Mouse (Mus musculus) MEL (cell line): ENCODE measurements at regions not wholly inside any gene's neighbourhood (a gene's known extent, or its start where the extent isn't known, plus 50 kb on each side); places are given as distances from the start of the nearest gene placed in this dataset.

Experiments used
- DNase-seq: peaks from one replicate; pipeline ENCODE4 v3.0.0; 2011; ENCODE audit warnings: low read depth, low spot score
- H3K27ac ChIP-seq: 2 replicates; pipeline ENCODE4 v1.5.1; 2012; ENCODE audit warnings: low read depth, mild to moderate bottlenecking, control low read depth, low read length, moderate library complexity; ENCODE audit not compliant: control insufficient read depth
- H3K27me3 ChIP-seq, 2 experiments: fragments of 150-350 bp in 1 of 2; sonication (generic) in 1 of 2; 2 replicates each; pipeline ENCODE4 v1.6.1; 2012; ENCODE audit warnings: low read length in 2 of 2, mild to moderate bottlenecking in 2 of 2, improper control_type of control experiment in 1 of 2, moderate library complexity in 1 of 2; ENCODE audit not compliant: insufficient read depth in 2 of 2, control insufficient read depth in 1 of 2
- H3K36me3 ChIP-seq, 2 experiments: 2 replicates each; pipeline ENCODE4 v1.6.1; 2012 to 2014; ENCODE audit warnings: low read length in 2 of 2, improper control_type of control experiment in 1 of 2, inconsistent platforms in 1 of 2, mild to moderate bottlenecking in 1 of 2; ENCODE audit not compliant: insufficient read depth in 2 of 2, control insufficient read depth in 1 of 2
- H3K4me1 ChIP-seq, 2 experiments: fragments of 150-350 bp in 1 of 2; sonication (generic) in 1 of 2; 2 replicates each; pipeline ENCODE4 v1.6.1; 2012; ENCODE audit warnings: low read length in 2 of 2, improper control_type of control experiment in 1 of 2, mild to moderate bottlenecking in 1 of 2; ENCODE audit not compliant: insufficient read depth in 2 of 2, control insufficient read depth in 1 of 2
- H3K4me3 ChIP-seq, 2 experiments: fragments of 150-350 bp in 1 of 2; sonication (generic) in 1 of 2; 2 replicates each; pipeline ENCODE4 v1.5.1; 2012; ENCODE audit warnings: low read depth in 2 of 2, low read length in 2 of 2, mild to moderate bottlenecking in 2 of 2, moderate library complexity in 2 of 2, control low read depth in 1 of 2, improper control_type of control experiment in 1 of 2; ENCODE audit not compliant: control insufficient read depth in 1 of 2, insufficient read depth in 1 of 2
- H3K79me2 ChIP-seq: 2 replicates; pipeline ENCODE4 v1.6.1; 2012; ENCODE audit warnings: mild to moderate bottlenecking, low read length, moderate library complexity; ENCODE audit not compliant: control insufficient read depth, poor library complexity, insufficient read depth
- H3K9ac ChIP-seq: 2 replicates; pipeline ENCODE4 v1.6.1; 2012; ENCODE audit warnings: low read depth, mild to moderate bottlenecking, control low read depth, low read length, moderate library complexity; ENCODE audit not compliant: control insufficient read depth, poor library complexity, severe bottlenecking
- H3K9me3 ChIP-seq: fragments of 150-350 bp; sonication (generic); replicated peaks from 2 replicates; pipeline ENCODE4 v1.6.1; 2012; ENCODE audit warnings: mild to moderate bottlenecking, low read length, improper control_type of control experiment, moderate library complexity; ENCODE audit not compliant: insufficient read depth
- CTCF ChIP-seq, 3 experiments: IDR thresholded peaks in 2 of 3; conservative IDR thresholded peaks in 1 of 3; 2 replicates each; pipeline ENCODE4 v1.5.1; 2011 to 2012; ENCODE audit warnings: low read length in 3 of 3, low read depth in 2 of 3, mild to moderate bottlenecking in 2 of 3, improper control_type of control experiment in 1 of 3, inconsistent platforms in 1 of 3, mixed read lengths in 1 of 3, moderate library complexity in 1 of 3; ENCODE audit not compliant: control insufficient read depth in 1 of 3, insufficient read depth in 1 of 3, poor library complexity in 1 of 3, severe bottlenecking in 1 of 3
- E2F4 ChIP-seq: IDR thresholded peaks from 2 replicates; pipeline ENCODE4 v1.6.1; 2011; ENCODE audit warnings: low read depth, low read length, improper control_type of control experiment, borderline replicate concordance
- EP300 ChIP-seq, 2 experiments: IDR thresholded peaks; 2 replicates each; pipeline ENCODE4 v1.6.1; 2011; ENCODE audit warnings: improper control_type of control experiment in 2 of 2, low read length in 2 of 2, low read depth in 1 of 2, mild to moderate bottlenecking in 1 of 2
- GABPA ChIP-seq: IDR thresholded peaks from 2 replicates; pipeline ENCODE4 v1.6.1; 2012; ENCODE audit warnings: low read depth, mild to moderate bottlenecking, inconsistent platforms, low read length, improper control_type of control experiment, moderate library complexity
- GATA1 ChIP-seq: IDR thresholded peaks from 2 replicates; pipeline ENCODE4 v1.6.1; 2011; ENCODE audit warnings: low read depth, low read length, improper control_type of control experiment
- HCFC1 ChIP-seq: IDR thresholded peaks from 2 replicates; pipeline ENCODE4 v1.6.1; 2012; ENCODE audit warnings: low read depth, mild to moderate bottlenecking, inconsistent platforms, low read length, improper control_type of control experiment, moderate library complexity
- JUND ChIP-seq: IDR thresholded peaks from 2 replicates; pipeline ENCODE4 v1.6.1; 2011; ENCODE audit warnings: low read depth, mild to moderate bottlenecking, improper control_type of control experiment, low read length
- MAFK ChIP-seq: IDR thresholded peaks from 2 replicates; pipeline ENCODE4 v1.6.1; 2011; ENCODE audit warnings: low read depth, mild to moderate bottlenecking, low read length, improper control_type of control experiment, borderline replicate concordance
- MAX ChIP-seq: IDR thresholded peaks from 2 replicates; pipeline ENCODE4 v1.6.1; 2011; ENCODE audit warnings: low read length, improper control_type of control experiment
- MAZ ChIP-seq: IDR thresholded peaks from 2 replicates; pipeline ENCODE4 v1.6.1; 2012; ENCODE audit warnings: low read depth, mild to moderate bottlenecking, inconsistent platforms, low read length, improper control_type of control experiment
- MEF2A ChIP-seq: IDR thresholded peaks from 2 replicates; pipeline ENCODE4 v1.6.1; 2014; ENCODE audit warnings: low read depth, mild to moderate bottlenecking, inconsistent platforms, low read length, improper control_type of control experiment; ENCODE audit not compliant: poor library complexity, insufficient replicate concordance, severe bottlenecking; ENCODE audit errors: extremely low read depth
- MYB ChIP-seq: IDR thresholded peaks from 2 replicates; pipeline ENCODE4 v1.6.1; 2011; ENCODE audit warnings: mild to moderate bottlenecking, low read depth, low read length, improper control_type of control experiment
- NELFE ChIP-seq: IDR thresholded peaks from 2 replicates; pipeline ENCODE4 v1.6.1; 2011; ENCODE audit warnings: low read depth, low read length, improper control_type of control experiment
- NRF1 ChIP-seq: IDR thresholded peaks from 2 replicates; pipeline ENCODE4 v1.6.1; 2014; ENCODE audit warnings: low read depth, mild to moderate bottlenecking, inconsistent platforms, low read length, improper control_type of control experiment, moderate library complexity; ENCODE audit not compliant: poor library complexity, insufficient read depth, severe bottlenecking
- POLR2A ChIP-seq, 2 experiments: IDR thresholded peaks; 2 replicates each; pipeline ENCODE4 v1.6.1; 2011 to 2012; ENCODE audit warnings: low read length in 2 of 2, mild to moderate bottlenecking in 2 of 2, control low read depth in 1 of 2, improper control_type of control experiment in 1 of 2, low read depth in 1 of 2, moderate library complexity in 1 of 2; ENCODE audit not compliant: control insufficient read depth in 1 of 2, insufficient read depth in 1 of 2, poor library complexity in 1 of 2
- POLR2AphosphoS2 ChIP-seq: IDR thresholded peaks from 2 replicates; pipeline ENCODE4 v1.6.1; 2011; ENCODE audit warnings: low read length, improper control_type of control experiment
- POLR2AphosphoS5 ChIP-seq: IDR thresholded peaks from 2 replicates; pipeline ENCODE4 v1.6.1; 2012; ENCODE audit warnings: low read depth, borderline replicate concordance, mild to moderate bottlenecking, inconsistent platforms, low read length, moderate library complexity, mixed read lengths
- RAD21 ChIP-seq: IDR thresholded peaks from 2 replicates; pipeline ENCODE4 v1.6.1; 2011; ENCODE audit warnings: mild to moderate bottlenecking, low read depth, low read length, improper control_type of control experiment
- RCOR1 ChIP-seq: IDR thresholded peaks from 2 replicates; pipeline ENCODE4 v1.6.1; 2012; ENCODE audit warnings: low read depth, mild to moderate bottlenecking, inconsistent platforms, low read length, improper control_type of control experiment
- SIN3A ChIP-seq: IDR thresholded peaks from 2 replicates; pipeline ENCODE4 v1.6.1; 2012; ENCODE audit warnings: low read length, improper control_type of control experiment, inconsistent platforms
- TBP ChIP-seq: IDR thresholded peaks from 2 replicates; pipeline ENCODE4 v1.8.0; 2011; ENCODE audit warnings: low read depth, low read length, improper control_type of control experiment
- TCF12 ChIP-seq: IDR thresholded peaks from 2 replicates; pipeline ENCODE4 v1.6.1; 2014; ENCODE audit warnings: low read depth, mild to moderate bottlenecking, inconsistent platforms, low read length, improper control_type of control experiment, moderate library complexity
- USF1 ChIP-seq: IDR thresholded peaks from 2 replicates; pipeline ENCODE4 v1.6.1; 2014; ENCODE audit warnings: low read depth, mild to moderate bottlenecking, inconsistent platforms, low read length, improper control_type of control experiment, moderate library complexity

DNA sequence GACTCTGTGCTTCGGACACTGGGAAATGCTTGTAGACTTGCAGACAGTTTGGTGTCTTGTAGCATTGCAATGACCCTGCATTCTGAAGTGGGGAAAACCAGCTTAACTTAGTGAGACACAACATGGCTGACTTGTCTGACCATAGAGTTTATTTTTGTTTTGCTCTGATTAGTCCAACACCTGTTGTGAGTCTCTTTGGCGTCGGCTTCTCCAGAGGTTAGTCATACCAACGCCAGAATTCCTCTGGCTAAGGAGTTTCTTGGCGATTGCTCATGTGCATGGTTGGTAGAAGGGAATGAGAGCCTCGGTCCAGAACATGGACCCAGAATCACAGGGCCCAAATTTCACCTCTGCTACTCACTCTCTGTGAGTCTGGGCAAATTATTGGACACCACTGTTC is 82.9 kb upstream of the Armc2 start:
- no peaks in the 10 kb centered on the region; a peak in 2 of 4 replicates for H3K27me3 ChIP-seq
- H3K4me1 ChIP-seq, result no peaks in the 10 kb centered on the region
- no peak overlapping the region for H3K27ac ChIP-seq
- no peaks in the 10 kb centered on the region for H3K79me2 ChIP-seq
- no peak overlapping the region for H3K4me3 ChIP-seq
- H3K36me3 ChIP-seq, result no peaks in the 10 kb centered on the region
- H3K9me3 ChIP-seq, result no peaks in the 10 kb centered on the region
- no peak overlapping the region for H3K9ac ChIP-seq
- DNase-seq, result no peak
- TF ChIP-seq NRF1 (no peak), MAFK (no peak), RCOR1 (no peak), HCFC1 (no peak), GATA1 (no peak), JUND (no peak), USF1 (no peak), TBP (no peak), TCF12 (no peak), NELFE (no peak), E2F4 (no peak), CTCF (IDR thresholded peaks at IDR 0.05 in 2 of 3, conservative IDR thresholded peaks at IDR 0.05 in 1 of 3; ENCODE audit: control insufficient read depth in 1 of 3, insufficient read depth in 1 of 3, low read depth in 2 of 3, low read length in 3 of 3, poor library complexity in 1 of 3, severe bottlenecking in 1 of 3) (no peak), SIN3A (no peak), POLR2AphosphoS2 (no peak)

DNA sequence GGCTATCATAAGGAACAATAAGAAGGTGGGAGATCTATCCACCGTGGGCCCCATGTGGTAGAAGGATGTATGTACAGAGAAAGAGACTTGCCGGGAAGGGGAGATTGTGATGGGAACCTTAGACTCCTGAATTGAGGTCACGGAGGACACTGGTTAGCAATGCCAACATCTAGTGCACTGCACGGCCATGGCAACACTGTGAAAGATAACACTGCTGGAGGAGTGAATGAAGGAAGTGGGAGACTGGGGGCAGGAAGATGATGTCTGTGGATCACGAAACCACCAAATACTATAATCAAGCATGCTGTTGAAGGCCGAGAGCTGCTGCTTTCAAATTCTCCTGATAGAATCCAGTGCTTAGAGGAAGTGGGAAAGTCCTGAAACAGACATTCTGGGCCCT is 78.7 kb upstream of the Armc2 start:
- H3K9ac ChIP-seq, result no peak overlapping the region
- no peak for DNase-seq
- TF ChIP-seq MEF2A (no peak), EP300 (IDR thresholded peaks at IDR 0.05; ENCODE audit: low read depth in 1 of 2, low read length in 2 of 2) (no peak), POLR2A (IDR thresholded peaks at IDR 0.05; ENCODE audit: control insufficient read depth in 1 of 2, insufficient read depth in 1 of 2, low read depth in 1 of 2, low read length in 2 of 2, poor library complexity in 1 of 2) (no peak), RCOR1 (no peak), MAX (no peak), POLR2AphosphoS5 (no peak), GABPA (no peak), MAZ (no peak), MYB (no peak), TBP (no peak), TCF12 (no peak), RAD21 (no peak)
- no peak overlapping the region for H3K27ac ChIP-seq
- H3K4me3 ChIP-seq, result no peak overlapping the region
- no peaks in the 10 kb centered on the region; a peak in 3 of 4 replicates for H3K27me3 ChIP-seq
- no peaks in the 10 kb centered on the region for H3K9me3 ChIP-seq
- H3K4me1 ChIP-seq, result no peaks in the 10 kb centered on the region
- H3K79me2 ChIP-seq, result no peaks in the 10 kb centered on the region
- H3K36me3 ChIP-seq, result no peaks in the 10 kb centered on the region
